Mouse (Mus musculus) E14TG2a.4 (cell line): ENCODE results near the gene Rad51.

Experiments used
- H3K27me3 ChIP-seq: 2 replicates; pipeline ENCODE4 v1.6.1; 2014; ENCODE audit warnings: low read length, control low read depth; ENCODE audit not compliant: insufficient read depth
- H3K36me3 ChIP-seq: 2 replicates; pipeline ENCODE4 v1.6.1; 2014; ENCODE audit warnings: low read length, control low read depth; ENCODE audit not compliant: insufficient read depth
- H3K4me1 ChIP-seq: replicated peaks from 2 replicates; pipeline ENCODE4 v1.6.1; 2014; ENCODE audit warnings: low read depth, low read length, control low read depth
- H3K4me3 ChIP-seq: replicated peaks from 2 replicates; pipeline ENCODE4 v1.5.1; 2014; ENCODE audit warnings: mild to moderate bottlenecking, low read length
- H3K9me3 ChIP-seq: 2 replicates; pipeline ENCODE4 v1.6.1; 2014; ENCODE audit warnings: low read length, control low read depth
- CTCF ChIP-seq: conservative IDR thresholded peaks from 2 replicates; pipeline ENCODE4 v1.5.1; 2014; ENCODE audit warnings: low read length
- NANOG ChIP-seq: IDR thresholded peaks from 2 replicates; pipeline ENCODE4 v1.6.1; 2014; ENCODE audit warnings: borderline replicate concordance, low read length, mixed read lengths
- POU5F1 ChIP-seq: IDR thresholded peaks from 2 replicates; pipeline ENCODE4 v1.6.1; 2014; ENCODE audit warnings: low read length, borderline replicate concordance

Gene Rad51

GRCm38 (mm10) chr2:119112438-119113112, at the start of gene Rad51:
Rad51 (plus strand) TSS chr2:119112793.
- no peak for TF ChIP-seq CTCF
- TF ChIP-seq POU5F1: no peak
- no peak for TF ChIP-seq NANOG
- H3K4me1 ChIP-seq: peaks cover 30% of the 10 kb centered on the region

DNA sequence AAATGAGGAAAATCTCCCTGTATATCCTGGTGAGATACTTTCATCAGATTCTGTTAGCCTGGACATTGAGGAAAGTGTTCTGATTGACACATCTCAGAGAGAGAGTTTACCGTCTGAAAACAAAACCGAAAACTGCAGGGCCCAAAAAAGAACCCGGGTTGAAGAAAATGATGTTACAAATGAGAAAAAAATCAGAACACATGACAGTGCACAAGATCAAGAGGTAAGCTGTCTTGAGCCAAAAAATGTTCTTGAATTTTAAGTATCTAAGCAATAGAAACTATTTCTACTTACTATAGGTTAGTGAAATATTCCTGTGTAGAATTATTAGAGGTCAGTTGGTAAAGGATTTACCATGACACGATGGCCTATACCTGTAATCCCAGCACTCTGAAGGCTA, 40.2 kb upstream of the Rad51 start:
- Histone ChIP-seq H3K27me3 (no peaks in the 10 kb centered on the region), H3K9me3 (no peaks in the 10 kb centered on the region), H3K4me1 (no peaks in the 10 kb centered on the region), H3K36me3 (peaks cover 83% of the 10 kb centered on the region), H3K4me3 (no peak overlapping the region)
- TF ChIP-seq POU5F1 (no peak), NANOG (no peak), CTCF (no peak)

More at GRCm38 (mm10) chr2:119112438-119113112, at the start of gene Rad51:
- Histone ChIP-seq H3K27me3 (no peaks in the 10 kb centered on the region), H3K9me3 (no peaks in the 10 kb centered on the region), H3K4me3 (peak within 1 kb of the TSS; percentile 92), H3K36me3 (peaks cover 55% of the 10 kb centered on the region)

- H3K36me3 ChIP-seq: peaks cover 43% of the 10 kb centered on the region
- no peaks in the 10 kb centered on the region for H3K27me3 ChIP-seq
- H3K4me1 ChIP-seq: peaks cover 15% of the 10 kb centered on the region
- H3K9me3 ChIP-seq: no peaks in the 10 kb centered on the region
- TF ChIP-seq CTCF (no peak), POU5F1 (no peak), NANOG (no peak; the same call in 1 of the 2 replicates)
- H3K4me3 ChIP-seq: no peak overlapping the region
Observed at GRCm38 (mm10) chr2:119086156-119086555, 26.4 kb upstream of the Rad51 start.

DNA sequence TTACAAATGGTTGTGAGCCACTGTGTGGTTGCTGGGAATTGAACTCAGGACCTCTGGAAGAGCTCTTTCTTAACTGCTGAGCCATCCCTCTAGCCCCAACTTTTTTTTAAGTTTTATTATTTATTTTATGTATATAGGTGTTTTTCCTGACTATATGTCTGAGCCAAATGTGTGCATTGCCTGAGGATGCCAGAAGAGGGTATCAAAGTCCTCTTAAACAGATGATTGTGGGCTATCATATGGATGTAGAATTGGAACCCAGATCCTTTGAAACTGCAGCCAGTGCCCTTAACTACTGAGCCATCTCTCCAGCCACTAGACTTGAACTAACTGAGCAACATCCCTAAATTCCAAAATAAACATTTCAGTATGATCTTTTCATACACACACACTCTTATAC, 11.0 kb upstream of the Rad51 start:
- H3K4me3 ChIP-seq: no peak overlapping the region
- peaks cover 58% of the 10 kb centered on the region for H3K36me3 ChIP-seq
- H3K4me1 ChIP-seq: peaks cover 2% of the 10 kb centered on the region; the same call in 1 of the 2 replicates
- TF ChIP-seq CTCF (peak; percentile 46), POU5F1 (no peak)
- H3K9me3 ChIP-seq: no peaks in the 10 kb centered on the region
- H3K27me3 ChIP-seq: no peaks in the 10 kb centered on the region

- Histone ChIP-seq H3K36me3 (peaks cover 66% of the 10 kb centered on the region), H3K4me3 (no peak overlapping the region), H3K4me1 (peaks cover 4% of the 10 kb centered on the region), H3K27me3 (no peaks in the 10 kb centered on the region), H3K9me3 (no peaks in the 10 kb centered on the region)
- TF ChIP-seq CTCF: no peak
- TF ChIP-seq NANOG: no peak
- TF ChIP-seq POU5F1: no peak
Observed at GRCm38 (mm10) chr2:119106583-119106982, 6.0 kb upstream of the Rad51 start.

DNA sequence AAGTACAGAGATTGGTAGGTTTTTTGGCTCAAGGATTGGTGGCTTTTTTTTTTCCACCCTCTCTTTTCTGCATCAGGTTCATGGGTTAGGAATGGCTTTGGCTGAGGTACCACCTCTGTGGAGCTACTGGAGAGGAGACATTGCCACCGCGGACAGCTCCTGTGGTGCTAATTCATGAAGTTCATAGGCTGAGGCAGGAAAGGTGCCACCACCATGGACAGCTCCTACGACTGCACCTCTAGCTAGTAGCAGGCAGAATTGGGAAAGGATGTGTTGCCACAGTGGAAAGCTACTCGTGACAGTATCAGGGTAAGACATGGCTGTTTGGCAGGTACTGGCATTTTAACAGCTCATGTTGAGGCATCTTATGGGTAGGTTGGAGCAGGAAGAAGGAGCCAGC, 4.0 kb upstream of the Rad51 start:
- TF ChIP-seq NANOG: no peak
- TF ChIP-seq CTCF: no peak
- no peak for TF ChIP-seq POU5F1

GRCm38 (mm10) chr2:119111060-119111459, 1.5 kb upstream of the Rad51 start:
- Histone ChIP-seq H3K4me3 (peak overlapping the region; percentile 92; the same call in 1 of the 2 replicates), H3K27me3 (no peaks in the 10 kb centered on the region), H3K4me1 (peaks cover 32% of the 10 kb centered on the region), H3K36me3 (peaks cover 45% of the 10 kb centered on the region), H3K9me3 (no peaks in the 10 kb centered on the region)
- TF ChIP-seq CTCF (no peak), POU5F1 (no peak), NANOG (no peak)

More for the DNA sequence above, 4.0 kb upstream of the Rad51 start:
- peaks cover 9% of the 10 kb centered on the region for H3K4me1 ChIP-seq
- peaks cover 46% of the 10 kb centered on the region for H3K36me3 ChIP-seq
- no peak overlapping the region for H3K4me3 ChIP-seq
- H3K27me3 ChIP-seq: no peaks in the 10 kb centered on the region
- H3K9me3 ChIP-seq: no peaks in the 10 kb centered on the region

- H3K9me3 ChIP-seq: no peaks in the 10 kb centered on the region
- TF ChIP-seq POU5F1 (no peak), CTCF (no peak), NANOG (no peak)
Observed at GRCm38 (mm10) chr2:119113121-119113925, 730 bp downstream of the Rad51 start.

More at GRCm38 (mm10) chr2:119113121-119113925, 730 bp downstream of the Rad51 start:
- Histone ChIP-seq H3K4me3 (peak overlapping the region; percentile 92), H3K4me1 (peaks cover 30% of the 10 kb centered on the region), H3K27me3 (no peaks in the 10 kb centered on the region), H3K36me3 (peaks cover 60% of the 10 kb centered on the region)
